Mouse (Mus musculus): Measurements from ENCODE around the gene Egflam.

Gene Egflam

GRCm38 (mm10) chr15:7292854-7293253 is 105.3 kb downstream of the Egflam start:
- DNase-seq (ENCODE audit: low spot score), result no peak

GRCm38 (mm10) chr15:7290003-7290402 is 108.2 kb downstream of the Egflam start:
- DNase-seq (ENCODE audit: low spot score), result no peak

DNA sequence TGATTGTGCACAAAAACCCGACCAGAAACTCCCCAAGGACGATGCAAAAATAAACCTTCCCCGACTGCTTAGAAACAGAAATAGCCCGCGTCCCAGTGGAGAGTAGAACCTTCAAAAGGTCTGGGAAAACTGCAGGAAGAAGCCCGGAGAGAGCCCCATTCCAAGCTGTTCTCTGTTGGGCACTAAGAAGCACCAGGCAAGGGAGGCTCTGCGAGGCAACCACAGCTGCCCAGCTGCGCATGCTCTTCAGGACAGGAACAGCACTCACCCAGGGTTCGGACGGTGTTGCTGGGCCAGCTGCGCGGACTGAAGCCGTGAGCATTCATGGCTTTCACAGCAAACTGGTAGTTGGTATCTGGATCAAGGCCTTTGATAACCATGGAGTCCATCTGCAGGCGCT is 108.7 kb downstream of the Egflam start:
- no peak for DNase-seq (ENCODE audit: low spot score)

DNA sequence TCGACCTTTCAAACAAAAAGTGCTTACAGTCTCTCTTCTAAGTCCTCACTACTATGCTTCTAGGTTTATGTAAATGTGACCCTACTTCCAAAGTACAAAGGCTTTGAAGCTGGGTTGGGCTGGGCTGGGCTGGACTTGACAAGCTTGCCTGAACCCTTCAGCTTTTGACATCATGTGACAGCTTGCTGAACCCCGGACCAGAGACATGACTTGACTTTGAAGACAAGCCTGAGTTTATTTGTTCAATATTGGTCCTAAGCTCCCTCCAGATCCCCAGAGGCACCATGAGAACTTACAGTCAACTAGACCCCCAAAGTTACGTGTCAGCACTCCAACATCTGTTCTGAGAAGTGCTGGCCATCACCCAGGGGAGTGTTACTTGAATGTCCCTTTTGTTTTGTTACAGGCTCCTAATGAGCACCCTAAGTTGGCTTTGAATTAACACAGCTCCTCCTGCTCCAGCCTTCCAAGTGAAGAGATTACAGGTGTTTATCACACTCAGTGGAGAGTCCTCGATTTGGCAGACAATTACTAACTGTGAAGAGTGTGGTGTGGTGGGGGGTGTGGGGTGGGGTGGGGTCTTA is 109.3 kb downstream of the Egflam start:
- no peak for DNase-seq (ENCODE audit: low spot score)

- DNase-seq (ENCODE audit: low spot score), result no peak
Measured at GRCm38 (mm10) chr15:7287911-7288310, 110.3 kb downstream of the Egflam start.

- DNase-seq (ENCODE audit: low spot score), result no peak
Measured at GRCm38 (mm10) chr15:7281579-7281978, 116.6 kb downstream of the Egflam start.

- peak; percentile 84 for DNase-seq (ENCODE audit: low spot score)
Measured at GRCm38 (mm10) chr15:7263822-7264221, 134.4 kb downstream of the Egflam start.

GRCm38 (mm10) chr15:7263339-7263738 is 134.9 kb downstream of the Egflam start:
- DNase-seq (ENCODE audit: low spot score), result no peak

DNA sequence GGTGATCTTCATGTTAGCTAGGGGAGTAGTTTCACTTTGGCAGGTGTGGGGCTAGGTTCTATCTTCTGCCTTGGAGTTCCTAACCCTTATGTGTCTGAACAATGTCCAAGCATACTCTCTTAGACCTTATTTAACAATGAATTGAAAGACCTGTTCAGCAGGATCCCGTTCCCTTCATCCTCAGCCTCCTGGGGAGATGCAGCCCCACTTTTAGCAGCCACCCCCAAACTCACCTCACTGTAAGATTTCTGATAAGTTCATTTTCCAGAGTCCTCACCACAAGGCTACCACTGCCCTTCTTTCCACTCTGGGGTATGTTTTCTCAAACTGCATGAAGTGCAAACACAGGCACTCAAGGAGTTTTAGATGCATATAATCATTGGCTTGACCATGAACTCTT is 136.8 kb downstream of the Egflam start:
- no peak for DNase-seq (ENCODE audit: low spot score)

GRCm38 (mm10) chr15:7256577-7256976 is 141.6 kb downstream of the Egflam start:
- no peak for DNase-seq (ENCODE audit: low spot score)

DNA sequence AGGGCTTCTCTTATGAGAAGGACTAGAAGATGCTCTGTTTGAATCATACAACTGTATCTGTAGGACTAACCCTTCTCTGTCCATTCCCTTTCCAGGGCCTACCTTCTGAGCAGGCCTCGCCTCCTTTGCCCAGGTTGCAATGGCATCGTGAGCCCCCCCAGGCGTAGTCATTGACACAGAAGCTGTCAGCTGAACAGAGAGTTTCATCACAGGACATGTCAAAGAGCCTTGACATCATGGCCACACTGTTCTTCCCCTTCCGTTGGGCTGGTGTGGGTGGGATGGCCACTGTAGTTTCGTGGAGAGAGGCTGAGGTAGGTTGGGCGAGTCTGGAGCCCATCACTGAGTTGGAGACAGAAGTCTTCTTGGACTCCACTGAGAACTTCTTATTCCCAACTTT is 144.9 kb downstream of the Egflam start:
- no peak for DNase-seq (ENCODE audit: low spot score)

- DNase-seq (ENCODE audit: low spot score), result no peak
Measured at GRCm38 (mm10) chr15:7252106-7252636, 146.0 kb downstream of the Egflam start.

DNA sequence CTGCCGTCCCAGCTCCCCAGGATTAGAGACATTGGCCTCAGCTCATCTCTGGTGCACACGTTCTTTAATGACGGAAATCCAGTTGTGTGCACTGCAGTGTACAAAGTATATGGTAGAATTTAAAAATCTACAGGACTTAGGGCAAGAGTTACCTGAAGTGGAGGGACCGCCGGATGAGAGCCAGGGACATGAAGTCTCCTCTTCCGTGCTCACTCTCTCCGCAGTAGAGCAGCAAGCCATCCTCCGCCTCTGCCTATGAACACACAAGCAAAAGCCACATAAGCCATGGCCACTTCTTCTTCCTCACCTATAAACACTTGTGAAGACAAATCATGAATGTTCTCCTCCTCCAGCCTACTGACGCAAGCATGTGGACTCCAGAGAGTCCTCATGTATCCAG is 147.2 kb downstream of the Egflam start:
- DNase-seq (ENCODE audit: low spot score), result no peak

- DNase-seq (ENCODE audit: low spot score), result no peak
Measured at GRCm38 (mm10) chr15:7249216-7249615, 149.0 kb downstream of the Egflam start.

GRCm38 (mm10) chr15:7247321-7247720 is 150.9 kb downstream of the Egflam start:
- no peak for DNase-seq (ENCODE audit: low spot score)

- DNase-seq (ENCODE audit: low spot score), result no peak
Measured at GRCm38 (mm10) chr15:7242161-7242850, 155.9 kb downstream of the Egflam start.

DNA sequence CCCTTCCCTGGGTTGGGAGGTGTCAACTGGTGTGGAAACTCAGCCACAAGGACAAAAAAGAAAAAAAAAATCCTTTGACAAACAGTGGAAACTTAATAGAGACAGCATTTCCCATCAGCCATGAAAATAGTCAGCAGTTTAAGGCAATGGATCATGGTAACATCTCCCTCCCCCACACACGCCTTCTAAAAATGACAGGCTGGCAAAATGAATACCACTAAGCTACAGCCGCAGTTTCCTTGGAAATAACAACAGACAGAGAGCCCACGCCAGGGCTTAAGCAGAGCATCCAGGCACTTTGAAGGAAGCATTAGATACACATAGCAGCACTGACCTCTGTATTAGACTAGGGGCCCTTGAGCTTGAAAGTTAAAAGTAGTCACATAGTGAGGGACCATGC is 157.2 kb downstream of the Egflam start:
- DNase-seq (ENCODE audit: low spot score), result no peak

DNA sequence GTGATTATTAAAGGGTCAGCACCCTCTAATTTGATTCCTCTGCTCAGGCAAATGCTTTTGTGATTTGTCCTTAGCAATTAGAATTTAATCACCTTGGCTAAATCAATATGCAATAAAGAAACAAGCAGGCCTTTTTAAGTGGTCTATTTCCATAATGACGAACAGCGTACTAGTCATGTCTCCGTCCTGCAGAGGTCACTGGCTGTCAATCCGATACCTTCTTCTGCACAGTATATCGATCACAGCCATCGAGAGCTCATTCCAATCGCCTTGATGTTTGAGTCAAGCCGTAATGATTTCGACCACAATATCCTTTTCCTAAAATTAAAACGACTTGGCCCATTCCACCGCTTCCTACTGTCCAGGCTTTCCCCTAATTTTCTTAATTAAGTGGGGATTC is 158.3 kb downstream of the Egflam start:
- DNase-seq (ENCODE audit: low spot score), result no peak

DNA sequence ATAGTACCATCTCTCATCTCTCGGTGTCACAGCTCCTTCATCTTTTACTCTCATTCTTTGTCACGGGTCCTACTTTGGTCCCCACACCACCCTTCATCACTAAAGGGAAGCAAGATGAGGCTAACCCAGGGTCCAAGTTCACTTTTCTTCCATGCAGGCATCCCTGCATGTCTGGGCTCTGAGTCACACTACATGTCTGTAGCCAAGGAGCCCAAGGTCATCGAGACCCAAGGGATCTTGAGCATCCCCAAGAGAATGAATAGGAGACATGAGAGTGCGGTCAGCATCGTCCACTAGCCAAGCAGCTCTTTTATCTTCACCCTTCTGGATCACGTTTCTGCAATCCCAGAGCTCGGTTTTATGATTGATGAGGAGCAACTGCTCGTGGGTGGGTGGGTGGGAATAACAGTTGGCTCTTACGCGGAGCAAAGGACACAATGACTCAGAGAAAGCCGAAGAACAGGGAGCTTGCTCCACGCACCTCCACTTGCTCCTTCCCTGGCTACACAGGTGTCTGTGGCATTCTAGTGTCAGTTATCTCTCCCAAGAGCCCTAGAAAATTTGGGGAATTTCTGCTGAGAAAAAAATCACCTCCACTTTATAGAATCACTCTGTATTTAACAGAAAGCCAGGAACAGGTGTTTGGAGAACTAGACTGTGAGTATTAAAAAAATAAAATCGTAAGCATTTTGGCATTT is 164.7 kb downstream of the Egflam start:
- DNase-seq (ENCODE audit: low spot score), result no peak

GRCm38 (mm10) chr15:7226225-7226624 is 172.0 kb downstream of the Egflam start:
- peak; percentile 94 for DNase-seq (ENCODE audit: low spot score)

- DNase-seq (ENCODE audit: low spot score), result no peak
Measured at GRCm38 (mm10) chr15:7224151-7224775, 173.9 kb downstream of the Egflam start.

GRCm38 (mm10) chr15:7222809-7223208 is 175.4 kb downstream of the Egflam start:
- peak; percentile 51 for DNase-seq (ENCODE audit: low spot score)

GRCm38 (mm10) chr15:7217273-7217598 is 181.0 kb downstream of the Egflam start:
- DNase-seq (ENCODE audit: low spot score), result no peak

Measured in embryo, embryonic 10 days (tissue).